Mouse (Mus musculus): Measurements from ENCODE around the gene Idh3a. TPM values are rescaled to one million over a fixed set of nuclear protein-coding genes. Genes with fewer than 3 reads are reported as not detected.

Gene Idh3a
- polyA plus RNA-seq, 2 experiments, result 55.4 to 103 TPM

- no peak overlapping the region for H3K4me2 ChIP-seq (replicated peaks; ENCODE audit: low read depth, low read length, severe bottlenecking)
- H3K4me1 ChIP-seq (ENCODE audit: control insufficient read depth, insufficient read depth, low read length), result no peaks in the 10 kb centered on the region
- no peaks in the 10 kb centered on the region for H3K36me3 ChIP-seq (ENCODE audit: control insufficient read depth, insufficient read depth, low read length)
- TF ChIP-seq POLR2A (IDR thresholded peaks at IDR 0.05; ENCODE audit: borderline replicate concordance, extremely low read depth, insufficient read depth, insufficient read length), result no peak
- DNase-seq (ENCODE audit: low spot score) (no peak), ATAC-seq (ENCODE audit: low FRiP score, low read depth) (no peak)
- no peaks in the 10 kb centered on the region for H3K27me3 ChIP-seq (ENCODE audit: control insufficient read depth, insufficient read depth, low read length)
- no peaks in the 10 kb centered on the region for H3K9me3 ChIP-seq (ENCODE audit: control insufficient read depth, low read length)
- no peak overlapping the region for H3K27ac ChIP-seq (replicated peaks; ENCODE audit: low read depth, low read length)
- no peak overlapping the region for H3K4me3 ChIP-seq (replicated peaks; ENCODE audit: low read length)
- no peak overlapping the region for H3K9ac ChIP-seq (ENCODE audit: low read depth, low read length, severe bottlenecking)
- WGBS, result 50% methylated on average over 4 of the region's 5 CpGs
These were observed 51.6 kb downstream of the Idh3a start for GRCm38 (mm10) chr9:54637510-54638314.

GRCm38 (mm10) chr9:54639192-54639591 is 53.1 kb downstream of the Idh3a start:
- H3K27me3 ChIP-seq (ENCODE audit: control insufficient read depth, insufficient read depth, low read length), result no peaks in the 10 kb centered on the region
- no peak overlapping the region for H3K4me2 ChIP-seq (replicated peaks; ENCODE audit: low read depth, low read length, severe bottlenecking)
- H3K27ac ChIP-seq (replicated peaks; ENCODE audit: low read depth, low read length), result no peak overlapping the region
- H3K36me3 ChIP-seq (ENCODE audit: control insufficient read depth, insufficient read depth, low read length), result no peaks in the 10 kb centered on the region
- H3K4me3 ChIP-seq (replicated peaks; ENCODE audit: low read length), result no peak overlapping the region
- no peaks in the 10 kb centered on the region for H3K9me3 ChIP-seq (ENCODE audit: control insufficient read depth, low read length)
- DNase-seq (ENCODE audit: low spot score) (no peak), ATAC-seq (ENCODE audit: low FRiP score, low read depth) (no peak)
- no peaks in the 10 kb centered on the region for H3K4me1 ChIP-seq (ENCODE audit: control insufficient read depth, insufficient read depth, low read length)
- no peak overlapping the region for H3K9ac ChIP-seq (ENCODE audit: low read depth, low read length, severe bottlenecking)
- TF ChIP-seq POLR2A (IDR thresholded peaks at IDR 0.05; ENCODE audit: borderline replicate concordance, extremely low read depth, insufficient read depth, insufficient read length), result no peak
- 58% methylated on average over 2 of the region's 2 CpGs for WGBS

GRCm38 (mm10) chr9:54641548-54641947 is 55.4 kb downstream of the Idh3a start:
- Histone ChIP-seq H3K4me3 (replicated peaks; ENCODE audit: low read length) (no peak overlapping the region), H3K9me3 (ENCODE audit: control insufficient read depth, low read length) (no peaks in the 10 kb centered on the region), H3K4me1 (ENCODE audit: control insufficient read depth, insufficient read depth, low read length) (no peaks in the 10 kb centered on the region), H3K27ac (replicated peaks; ENCODE audit: low read depth, low read length) (no peak overlapping the region), H3K4me2 (replicated peaks; ENCODE audit: low read depth, low read length, severe bottlenecking) (no peak overlapping the region), H3K27me3 (ENCODE audit: control insufficient read depth, insufficient read depth, low read length) (no peaks in the 10 kb centered on the region), H3K9ac (ENCODE audit: low read depth, low read length, severe bottlenecking) (no peak overlapping the region), H3K36me3 (ENCODE audit: control insufficient read depth, insufficient read depth, low read length) (no peaks in the 10 kb centered on the region)
- 75% methylated on average over 3 of the region's 3 CpGs for WGBS
- ATAC-seq (ENCODE audit: low FRiP score, low read depth) (no peak), DNase-seq (ENCODE audit: low spot score) (no peak)
- no peak for TF ChIP-seq POLR2A (IDR thresholded peaks at IDR 0.05; ENCODE audit: borderline replicate concordance, extremely low read depth, insufficient read depth, insufficient read length)

- Histone ChIP-seq H3K36me3 (ENCODE audit: control insufficient read depth, insufficient read depth, low read length) (no peaks in the 10 kb centered on the region), H3K27me3 (ENCODE audit: control insufficient read depth, insufficient read depth, low read length) (no peaks in the 10 kb centered on the region), H3K4me1 (ENCODE audit: control insufficient read depth, insufficient read depth, low read length) (no peaks in the 10 kb centered on the region), H3K9ac (ENCODE audit: low read depth, low read length, severe bottlenecking) (no peak overlapping the region), H3K9me3 (ENCODE audit: control insufficient read depth, low read length) (no peaks in the 10 kb centered on the region), H3K27ac (replicated peaks; ENCODE audit: low read depth, low read length) (no peak overlapping the region), H3K4me3 (replicated peaks; ENCODE audit: low read length) (no peak overlapping the region), H3K4me2 (replicated peaks; ENCODE audit: low read depth, low read length, severe bottlenecking) (no peak overlapping the region)
- TF ChIP-seq POLR2A (IDR thresholded peaks at IDR 0.05; ENCODE audit: borderline replicate concordance, extremely low read depth, insufficient read depth, insufficient read length), result no peak
- ATAC-seq (ENCODE audit: low FRiP score, low read depth) (no peak), DNase-seq (ENCODE audit: low spot score) (no peak)
- 74% methylated on average over 2 of the region's 2 CpGs for WGBS
These were observed 56.0 kb downstream of the Idh3a start for GRCm38 (mm10) chr9:54642149-54642548.

- no peak overlapping the region for H3K9ac ChIP-seq (ENCODE audit: low read depth, low read length, severe bottlenecking)
These were observed 56.4 kb downstream of the Idh3a start for GRCm38 (mm10) chr9:54642556-54642955.

More at GRCm38 (mm10) chr9:54642556-54642955, 56.4 kb downstream of the Idh3a start:
- Histone ChIP-seq H3K9me3 (ENCODE audit: control insufficient read depth, low read length) (no peaks in the 10 kb centered on the region), H3K27ac (replicated peaks; ENCODE audit: low read depth, low read length) (no peak overlapping the region), H3K4me2 (replicated peaks; ENCODE audit: low read depth, low read length, severe bottlenecking) (no peak overlapping the region), H3K27me3 (ENCODE audit: control insufficient read depth, insufficient read depth, low read length) (no peaks in the 10 kb centered on the region), H3K4me1 (ENCODE audit: control insufficient read depth, insufficient read depth, low read length) (no peaks in the 10 kb centered on the region), H3K4me3 (replicated peaks; ENCODE audit: low read length) (no peak overlapping the region), H3K36me3 (ENCODE audit: control insufficient read depth, insufficient read depth, low read length) (no peaks in the 10 kb centered on the region)
- TF ChIP-seq POLR2A (IDR thresholded peaks at IDR 0.05; ENCODE audit: borderline replicate concordance, extremely low read depth, insufficient read depth, insufficient read length), result no peak
- DNase-seq (ENCODE audit: low spot score) (no peak), ATAC-seq (ENCODE audit: low FRiP score, low read depth) (no peak)
- 65% methylated on average over 4 of the region's 4 CpGs for WGBS

Measured in limb, embryonic 14.5 days (tissue).